Comparison of ENCODE assay signal across 8 mouse cellular contexts in genomic region chr13:59557185-59557985, GRCm38 (mm10). TPM values are rescaled to one million over a fixed set of nuclear protein-coding genes. Genes with fewer than 3 reads are reported as not detected.
DNase-seq lines count a peak whose midpoint lies in the region; ATAC-seq lines count a peak whose summit lies in the region.

No protein-coding gene starts in this region.

- peak overlapping the region; percentile 82 for H3K9ac ChIP-seq in hindbrain, embryonic 14.5 days

- H3K27me3 ChIP-seq in hindbrain, embryonic 14.5 days (ENCODE audit: control insufficient read depth, insufficient read depth, low read length): no peaks in the 10 kb centered on the region

- H3K4me1 ChIP-seq in hindbrain, embryonic 14.5 days (replicated peaks; ENCODE audit: control insufficient read depth, insufficient read depth, low read length): peaks cover 26% of the 10 kb centered on the region

- peak overlapping the region; percentile 87 for H3K27ac ChIP-seq in hindbrain, embryonic 14.5 days

- under 1% methylated on average over 34 of the region's 73 CpGs for WGBS in hindbrain, embryonic 14.5 days

- H3K4me2 ChIP-seq in hindbrain, embryonic 14.5 days (replicated peaks): peak overlapping the region; percentile 82

- H3K4me3 ChIP-seq in hindbrain, embryonic 14.5 days (replicated peaks; ENCODE audit: low read length): peak overlapping the region; percentile 77

- DNase-seq in T-cell, adult 2 months (ENCODE audit: low spot score): peak; percentile 82
- DNase-seq in cerebellum, postnatal 25 days: peak; percentile 93 to 97
- peak; percentile 58 to 76 for DNase-seq in frontal cortex, postnatal 25 days (ENCODE audit: low spot score in 2 of 2)
- DNase-seq in hindbrain, embryonic 14.5 days (ENCODE audit: low spot score): peak; percentile 91
- peak; percentile 83 to 84 for DNase-seq in layer of hippocampus, postnatal 36 days
- DNase-seq in lung, postnatal 25 days (ENCODE audit: low spot score): peak; percentile 90
- DNase-seq in retina, embryonic 14.5 days (ENCODE audit: low spot score): peak; percentile 88
- peak; percentile 89 to 93 for DNase-seq in thymus, postnatal 36 days

- H3K36me3 ChIP-seq in hindbrain, embryonic 14.5 days (replicated peaks; ENCODE audit: control insufficient read depth, insufficient read depth): no peaks in the 10 kb centered on the region

- no peaks in the 10 kb centered on the region for H3K9me3 ChIP-seq in hindbrain, embryonic 14.5 days (ENCODE audit: control insufficient read depth, low read length)

- ATAC-seq in hindbrain, embryonic 14.5 days (ENCODE audit: low FRiP score): peak; percentile 92

RNA-seq across cellular contexts. Expression of gene Agtpbp1, which starts 27.6 kb away (rescaled TPM):
- 100 and 109 TPM in 2 replicates for polyA plus RNA-seq in hindbrain, embryonic 14.5 days (2014; fragmentation: Nextera tagmentation; extraction: Ambion mirVana)
- total RNA-seq in layer of hippocampus, postnatal 36 days (2021): 100 to 1,000 TPM; 347 to 388 TPM

RNA-seq across cellular contexts. Expression of gene Naa35, which starts 27.7 kb away (rescaled TPM):
- polyA plus RNA-seq in hindbrain, embryonic 14.5 days (2014; fragmentation: Nextera tagmentation; extraction: Ambion mirVana): 119 and 124 TPM in 2 replicates
- 100 to 1,000 TPM; 104 to 106 TPM for total RNA-seq in layer of hippocampus, postnatal 36 days (2021)

Comparison
In these comparisons a context has a peak if more than half of its experiments do, and no peak if none do; other contexts are left out.
1. Peak in every context shown above with its lines: DNase-seq, ATAC-seq, H3K4me3 ChIP-seq and H3K27ac ChIP-seq.